Mouse (Mus musculus): ENCODE data around the gene Gm44503. TPM values are rescaled to one million over a fixed set of nuclear protein-coding genes. Genes with fewer than 3 reads are reported as not detected.

Gene Gm44503
- polyA plus RNA-seq, 1 experiment from 2014 or later: not detected

GRCm38 (mm10) chr9:72944286-72944685, 14.4 kb upstream of the Gm44503 start:
- H3K4me3 ChIP-seq: no peak overlapping the region
- no peak for ATAC-seq (replicated peaks)

GRCm38 (mm10) chr9:72947010-72947409, 11.6 kb upstream of the Gm44503 start:
- H3K27ac ChIP-seq (replicated peaks): no peak overlapping the region
- no peak for ATAC-seq (replicated peaks)
- no peak overlapping the region for H3K4me3 ChIP-seq
- no peak overlapping the region for H3K9ac ChIP-seq (replicated peaks)
- 100% methylated on average over 1 of the region's 1 CpGs for WGBS
- peaks cover 26% of the 10 kb centered on the region for H3K36me3 ChIP-seq
- H3K27me3 ChIP-seq: no peaks in the 10 kb centered on the region
- no peaks in the 10 kb centered on the region for H3K9me3 ChIP-seq
- H3K4me2 ChIP-seq (replicated peaks): no peak overlapping the region
- H3K4me1 ChIP-seq: no peaks in the 10 kb centered on the region

More at GRCm38 (mm10) chr9:72944286-72944685, 14.4 kb upstream of the Gm44503 start:
- no peaks in the 10 kb centered on the region for H3K27me3 ChIP-seq
- H3K9ac ChIP-seq (replicated peaks): no peak overlapping the region
- no peaks in the 10 kb centered on the region for H3K4me1 ChIP-seq
- peaks cover 26% of the 10 kb centered on the region for H3K36me3 ChIP-seq
- WGBS: 93% methylated on average over 13 of the region's 13 CpGs
- H3K4me2 ChIP-seq (replicated peaks): no peak overlapping the region
- H3K27ac ChIP-seq (replicated peaks): no peak overlapping the region
- no peaks in the 10 kb centered on the region for H3K9me3 ChIP-seq

- peaks cover 25% of the 10 kb centered on the region for H3K36me3 ChIP-seq
- H3K4me3 ChIP-seq: no peak overlapping the region
- no peaks in the 10 kb centered on the region for H3K4me1 ChIP-seq
- H3K27ac ChIP-seq (replicated peaks): 0 out of 2 replicates have a peak overlapping the region, but pooled peaks have one; percentile 14
- no peaks in the 10 kb centered on the region for H3K9me3 ChIP-seq
- ATAC-seq (replicated peaks): no peak
- 78% methylated on average over 7 of the region's 7 CpGs for WGBS
- H3K27me3 ChIP-seq: no peaks in the 10 kb centered on the region
- H3K4me2 ChIP-seq (replicated peaks): no peak overlapping the region
- no peak overlapping the region for H3K9ac ChIP-seq (replicated peaks)
Observed at GRCm38 (mm10) chr9:72949572-72949971, 9.1 kb upstream of the Gm44503 start.

- Histone ChIP-seq H3K4me2 (replicated peaks) (no peak overlapping the region), H3K27ac (replicated peaks) (no peak overlapping the region), H3K9ac (replicated peaks) (no peak overlapping the region), H3K27me3 (no peaks in the 10 kb centered on the region), H3K4me3 (no peak overlapping the region), H3K4me1 (peaks cover 12% of the 10 kb centered on the region), H3K36me3 (no peaks in the 10 kb centered on the region), H3K9me3 (no peaks in the 10 kb centered on the region)
- ATAC-seq (replicated peaks): no peak
- WGBS: 57% methylated on average over 2 of the region's 2 CpGs
Observed at GRCm38 (mm10) chr9:72954746-72955145, 3.9 kb upstream of the Gm44503 start.

- H3K4me2 ChIP-seq (replicated peaks): no peak overlapping the region
- H3K27me3 ChIP-seq: no peaks in the 10 kb centered on the region
- 21% methylated on average over 1 of the region's 1 CpGs for WGBS
- no peaks in the 10 kb centered on the region for H3K36me3 ChIP-seq
- H3K4me1 ChIP-seq: peaks cover 12% of the 10 kb centered on the region
- ATAC-seq (replicated peaks): no peak
- H3K4me3 ChIP-seq: no peak overlapping the region
- H3K27ac ChIP-seq (replicated peaks): no peak overlapping the region
- no peaks in the 10 kb centered on the region for H3K9me3 ChIP-seq
- H3K9ac ChIP-seq (replicated peaks): no peak overlapping the region
Observed at GRCm38 (mm10) chr9:72955546-72955945, 3.1 kb upstream of the Gm44503 start.

- Histone ChIP-seq H3K4me3 (no peak overlapping the region), H3K27me3 (no peaks in the 10 kb centered on the region), H3K4me2 (replicated peaks) (no peak overlapping the region), H3K4me1 (peaks cover 12% of the 10 kb centered on the region), H3K36me3 (no peaks in the 10 kb centered on the region), H3K27ac (replicated peaks) (no peak overlapping the region), H3K9ac (replicated peaks) (no peak overlapping the region), H3K9me3 (no peaks in the 10 kb centered on the region)
- WGBS: 70% methylated on average over 8 of the region's 8 CpGs
- no peak for ATAC-seq (replicated peaks)
Observed at GRCm38 (mm10) chr9:72961346-72961745, 2.7 kb downstream of the Gm44503 start.

- no peak for ATAC-seq (replicated peaks)
- no peak overlapping the region for H3K27ac ChIP-seq (replicated peaks)
- no peak overlapping the region for H3K4me2 ChIP-seq (replicated peaks)
- H3K36me3 ChIP-seq: no peaks in the 10 kb centered on the region
- H3K4me3 ChIP-seq: no peak overlapping the region
- H3K9me3 ChIP-seq: no peaks in the 10 kb centered on the region
- H3K9ac ChIP-seq (replicated peaks): no peak overlapping the region
- H3K27me3 ChIP-seq: no peaks in the 10 kb centered on the region
- H3K4me1 ChIP-seq: peaks cover 12% of the 10 kb centered on the region
- 80% methylated on average over 15 of the region's 15 CpGs for WGBS
Observed at GRCm38 (mm10) chr9:72961959-72962358, 3.3 kb downstream of the Gm44503 start.

- H3K9me3 ChIP-seq: no peaks in the 10 kb centered on the region
- no peaks in the 10 kb centered on the region for H3K27me3 ChIP-seq
- peak; percentile 91 for ATAC-seq (replicated peaks)
- peaks cover 10% of the 10 kb centered on the region for H3K4me1 ChIP-seq
- H3K9ac ChIP-seq (replicated peaks): no peak overlapping the region
- 22% methylated on average over 11 of the region's 11 CpGs for WGBS
- no peaks in the 10 kb centered on the region for H3K36me3 ChIP-seq
- H3K4me3 ChIP-seq: no peak overlapping the region
- H3K4me2 ChIP-seq (replicated peaks): 0 out of 2 replicates have a peak overlapping the region, but pooled peaks have one; percentile 23
- peak overlapping the region; percentile 78 for H3K27ac ChIP-seq (replicated peaks)
Observed at GRCm38 (mm10) chr9:72968349-72969061, 9.9 kb downstream of the Gm44503 start.

- ATAC-seq (replicated peaks): no peak
- Histone ChIP-seq H3K4me2 (replicated peaks) (no peak overlapping the region), H3K27me3 (no peaks in the 10 kb centered on the region), H3K4me1 (peaks cover 10% of the 10 kb centered on the region), H3K27ac (replicated peaks) (peak overlapping the region; percentile 75; the same call in 1 of the 2 replicates), H3K36me3 (no peaks in the 10 kb centered on the region), H3K9me3 (no peaks in the 10 kb centered on the region), H3K4me3 (no peak overlapping the region), H3K9ac (replicated peaks) (no peak overlapping the region)
- WGBS: 72% methylated on average over 7 of the region's 7 CpGs
Observed at GRCm38 (mm10) chr9:72969874-72970273, 11.2 kb downstream of the Gm44503 start.

- H3K27me3 ChIP-seq: no peaks in the 10 kb centered on the region
- no peak overlapping the region for H3K4me3 ChIP-seq
- H3K9ac ChIP-seq (replicated peaks): no peak overlapping the region
- WGBS: 74% methylated on average over 5 of the region's 5 CpGs
- no peak overlapping the region for H3K27ac ChIP-seq (replicated peaks)
- H3K36me3 ChIP-seq: no peaks in the 10 kb centered on the region
- H3K4me1 ChIP-seq: peaks cover 10% of the 10 kb centered on the region
- no peaks in the 10 kb centered on the region for H3K9me3 ChIP-seq
- H3K4me2 ChIP-seq (replicated peaks): no peak overlapping the region
- no peak for ATAC-seq (replicated peaks)
Observed at GRCm38 (mm10) chr9:72972435-72972834, 13.8 kb downstream of the Gm44503 start.

GRCm38 (mm10) chr9:72972984-72973383, 14.3 kb downstream of the Gm44503 start:
- H3K9ac ChIP-seq (replicated peaks): no peak overlapping the region
- H3K27ac ChIP-seq (replicated peaks): no peak overlapping the region
- peaks cover 7% of the 10 kb centered on the region for H3K4me1 ChIP-seq
- no peaks in the 10 kb centered on the region for H3K9me3 ChIP-seq
- H3K27me3 ChIP-seq: no peaks in the 10 kb centered on the region
- no peak for ATAC-seq (replicated peaks)
- H3K4me2 ChIP-seq (replicated peaks): no peak overlapping the region
- no peak overlapping the region for H3K4me3 ChIP-seq
- H3K36me3 ChIP-seq: no peaks in the 10 kb centered on the region

- Histone ChIP-seq H3K27ac (replicated peaks) (no peak overlapping the region), H3K4me1 (no peaks in the 10 kb centered on the region), H3K4me2 (replicated peaks) (no peak overlapping the region), H3K36me3 (no peaks in the 10 kb centered on the region), H3K9ac (replicated peaks) (no peak overlapping the region), H3K4me3 (no peak overlapping the region), H3K27me3 (no peaks in the 10 kb centered on the region), H3K9me3 (no peaks in the 10 kb centered on the region)
- ATAC-seq (replicated peaks): no peak
- 90% methylated on average over 5 of the region's 5 CpGs for WGBS
Observed at GRCm38 (mm10) chr9:72974734-72975133, 16.1 kb downstream of the Gm44503 start.

GRCm38 (mm10) chr9:72975242-72975641, 16.6 kb downstream of the Gm44503 start:
- no peaks in the 10 kb centered on the region for H3K4me1 ChIP-seq
- no peak overlapping the region for H3K4me2 ChIP-seq (replicated peaks)
- H3K27me3 ChIP-seq: no peaks in the 10 kb centered on the region
- 91% methylated on average over 1 of the region's 1 CpGs for WGBS
- no peaks in the 10 kb centered on the region for H3K9me3 ChIP-seq
- H3K27ac ChIP-seq (replicated peaks): no peak overlapping the region
- H3K9ac ChIP-seq (replicated peaks): no peak overlapping the region
- ATAC-seq (replicated peaks): no peak
- no peaks in the 10 kb centered on the region for H3K36me3 ChIP-seq
- H3K4me3 ChIP-seq: no peak overlapping the region

Measured in forebrain, embryonic 15.5 days (tissue).